13 mouse cellular contexts compared by ENCODE assay signal in the genomic region with DNA sequence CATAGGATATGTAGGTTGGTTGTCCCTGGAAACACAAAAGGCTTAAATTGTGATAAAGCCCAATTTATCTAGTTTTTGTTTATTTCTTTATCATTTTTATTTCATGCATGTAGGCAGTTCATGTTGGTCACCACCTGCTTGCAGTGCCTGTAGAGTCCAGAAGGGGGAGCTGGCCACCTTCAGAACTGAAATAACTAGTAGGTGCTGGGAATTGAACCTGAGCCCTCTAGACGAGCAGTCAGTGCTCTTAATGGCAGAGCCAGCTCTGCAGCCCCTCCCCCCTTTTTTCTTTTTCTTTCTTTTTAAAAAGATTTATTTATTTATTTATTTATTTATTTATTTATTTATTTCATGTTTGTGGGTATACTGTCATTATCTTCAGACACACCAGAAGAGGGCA. TPM values are rescaled to one million over a fixed set of nuclear protein-coding genes. Genes with fewer than 3 reads are reported as not detected.
DNase-seq lines count a peak whose midpoint lies in the region; ATAC-seq and TF ChIP-seq lines count a peak whose summit lies in the region.
"Had no signal": no experiment of that assay in that cellular context is flagged by ENCODE, and none has a peak within 500 bp of the region (broad histone marks: within the 10 kb centered on the region; RNA-seq: fewer than 3 reads in every experiment).

No protein-coding gene starts in this region.

- H3K4me2 ChIP-seq in stomach, postnatal 0 days (replicated peaks; ENCODE audit: low read depth): no peak overlapping the region
- H3K4me2 ChIP-seq: limb, embryonic 13.5 days had no signal

- H3K9ac ChIP-seq in heart, adult 2 months (ENCODE audit: low read depth, low read length): no peak overlapping the region
- no peak overlapping the region for H3K9ac ChIP-seq in stomach, postnatal 0 days (ENCODE audit: low read length)
- H3K9ac ChIP-seq: limb, embryonic 13.5 days had no signal

- TF ChIP-seq CTCF in heart, adult 2 months (IDR thresholded peaks at IDR 0.05): peak; percentile 54
- TF ChIP-seq CTCF in spleen, adult 2 months (IDR thresholded peaks at IDR 0.05; ENCODE audit: extremely low read depth, insufficient read depth, insufficient read length, insufficient replicate concordance): peak; percentile 42; the same call in 1 of the 2 replicates
- TF ChIP-seq CTCF in brain, embryonic 14.5 days (IDR thresholded peaks at IDR 0.05; ENCODE audit: borderline replicate concordance, extremely low read depth, insufficient read depth, insufficient read length): peak; percentile 33; the same call in 1 of the 2 replicates
- peak; percentile 50 for TF ChIP-seq CTCF in stomach, postnatal 0 days (IDR thresholded peaks at IDR 0.05; ENCODE audit: low read depth)

- H3K4me1 ChIP-seq in heart, adult 2 months (ENCODE audit: control insufficient read depth, insufficient read depth, low read length): no peaks in the 10 kb centered on the region; the same call in 1 of the 2 replicates
- H3K4me1 ChIP-seq in heart, embryonic 10.5 days: no peaks in the 10 kb centered on the region
- H3K4me1 ChIP-seq in spleen, adult 2 months (ENCODE audit: control insufficient read depth, insufficient read depth, insufficient read length): no peaks in the 10 kb centered on the region
- H3K4me1 ChIP-seq in stomach, postnatal 0 days (replicated peaks; ENCODE audit: control insufficient read depth, insufficient read depth): no peaks in the 10 kb centered on the region
- H3K4me1 ChIP-seq: hindbrain, embryonic 10.5 days; limb, embryonic 13.5 days had no signal

- 71% methylated on average over 1 of the region's 1 CpGs for WGBS in heart, adult 2 months
- WGBS in heart, embryonic 10.5 days: 86% methylated on average over 1 of the region's 1 CpGs
- 79% methylated on average over 1 of the region's 1 CpGs for WGBS in spleen, adult 2 months
- WGBS in stomach, postnatal 0 days: 87% methylated on average over 1 of the region's 1 CpGs

- no peaks in the 10 kb centered on the region for H3K9me3 ChIP-seq in heart, embryonic 10.5 days
- no peaks in the 10 kb centered on the region for H3K9me3 ChIP-seq in stomach, postnatal 0 days (ENCODE audit: control insufficient read depth, low read length)
- H3K9me3 ChIP-seq: limb, embryonic 13.5 days had no signal

- no peak overlapping the region for H3K27ac ChIP-seq in heart, adult 2 months
- no peak overlapping the region for H3K27ac ChIP-seq in heart, embryonic 10.5 days
- no peak overlapping the region for H3K27ac ChIP-seq in spleen, adult 2 months (ENCODE audit: insufficient read depth, low read length)
- H3K27ac ChIP-seq in stomach, postnatal 0 days (replicated peaks): no peak overlapping the region
- H3K27ac ChIP-seq: hindbrain, embryonic 10.5 days; limb, embryonic 13.5 days had no signal

- DNase-seq in heart, adult 2 months: no peak
- DNase-seq in heart, embryonic 10.5 days (ENCODE audit: low spot score): no peak
- no peak for DNase-seq in spleen, adult 2 months (ENCODE audit: low read depth in 1 of 2, low spot score in 2 of 2)
- no peak for DNase-seq in spleen, postnatal 36 days (ENCODE audit: low spot score in 2 of 2)
- no peak for DNase-seq in brain, embryonic 14.5 days (ENCODE audit: low read depth)
- DNase-seq in stomach, postnatal 0 days (ENCODE audit: low spot score): no peak
- no peak for DNase-seq in left cerebral cortex, postnatal 4 days
- DNase-seq in heart, adult 9 months (ENCODE audit: low spot score in 2 of 2): no peak
- DNase-seq: gastrocnemius, postnatal 36 days; kidney, postnatal 4 days; right cerebral cortex, postnatal 4 days had no signal

- H3K36me3 ChIP-seq in heart, adult 2 months (ENCODE audit: control insufficient read depth, insufficient read depth, low read length): no peaks in the 10 kb centered on the region
- H3K36me3 ChIP-seq in heart, embryonic 10.5 days: no peaks in the 10 kb centered on the region
- H3K36me3 ChIP-seq in spleen, adult 2 months (ENCODE audit: control insufficient read depth, insufficient read depth, low read length): no peaks in the 10 kb centered on the region
- H3K36me3 ChIP-seq in stomach, postnatal 0 days (ENCODE audit: control insufficient read depth, insufficient read depth, low read length): no peaks in the 10 kb centered on the region
- H3K36me3 ChIP-seq: hindbrain, embryonic 10.5 days; limb, embryonic 13.5 days had no signal

- H3K79me2 ChIP-seq in heart, adult 2 months (replicated peaks; ENCODE audit: control insufficient read depth, insufficient read depth, low read length): no peaks in the 10 kb centered on the region

- H3K27me3 ChIP-seq in heart, adult 2 months (ENCODE audit: control insufficient read depth, insufficient read depth, low read length): no peaks in the 10 kb centered on the region
- H3K27me3 ChIP-seq in heart, embryonic 10.5 days (ENCODE audit: insufficient read depth, poor library complexity, severe bottlenecking): peaks cover 23% of the 10 kb centered on the region
- H3K27me3 ChIP-seq in spleen, adult 2 months (ENCODE audit: control insufficient read depth, insufficient read depth, low read length): no peaks in the 10 kb centered on the region
- peaks cover 7% of the 10 kb centered on the region; the same call in 1 of the 2 replicates for H3K27me3 ChIP-seq in stomach, postnatal 0 days (ENCODE audit: control insufficient read depth, insufficient read depth, low read length)

- intact Hi-C loops in heart, adult 2 months (cut with DNase I): no loop called here
- intact Hi-C loops in left cerebral cortex, postnatal 4 days (cut with DNase I): no loop called here

- H3K4me3 ChIP-seq in heart, adult 2 months: no peak overlapping the region
- no peak overlapping the region for H3K4me3 ChIP-seq in heart, embryonic 10.5 days
- H3K4me3 ChIP-seq in spleen, adult 2 months (ENCODE audit: extremely low read depth, insufficient read depth, insufficient read length): no peak overlapping the region
- H3K4me3 ChIP-seq in stomach, postnatal 0 days (ENCODE audit: low read depth, low read length): no peak overlapping the region
- H3K4me3 ChIP-seq: hindbrain, embryonic 10.5 days; limb, embryonic 13.5 days had no signal

- TF ChIP-seq POLR2A in heart, adult 2 months (IDR thresholded peaks at IDR 0.05; ENCODE audit: insufficient read depth, low read depth, low read length): no peak
- no peak for TF ChIP-seq POLR2A in spleen, adult 2 months (IDR thresholded peaks at IDR 0.05; ENCODE audit: low read depth, low read length)
- no peak for TF ChIP-seq POLR2A in brain, embryonic 14.5 days (IDR thresholded peaks at IDR 0.05; ENCODE audit: borderline replicate concordance, extremely low read depth, insufficient read depth, insufficient read length, poor library complexity, severe bottlenecking)

- ATAC-seq in stomach, postnatal 0 days (ENCODE audit: low FRiP score, low TSS enrichment): no peak

- no peak for TF ChIP-seq EP300 in heart, adult 2 months (IDR thresholded peaks at IDR 0.05; ENCODE audit: insufficient read depth, low read depth, low read length)
- no peak for TF ChIP-seq EP300 in stomach, postnatal 0 days (optimal IDR thresholded peaks at IDR 0.05)

RNA-seq across cellular contexts. Expression of a gene that starts 9.4 kb away (rescaled TPM):
- total RNA-seq in heart, adult 2 months (2021): under 1 TPM; 0.31 to 0.39 TPM
- 0.35 TPM in 2 replicates for polyA plus RNA-seq in heart, adult 2 months (2012; rRNA removed)
- 0.05 and 0.23 TPM in 2 replicates for polyA plus RNA-seq in heart, embryonic 10.5 days (2016; fragmentation: Nextera tagmentation; extraction: Ambion mirVana)
- 2.8 and 3.4 TPM in 2 replicates for polyA plus RNA-seq in spleen, adult 2 months (2012; rRNA removed)
- polyA plus RNA-seq in brain, embryonic 14.5 days (2012; rRNA removed): 0.41 and 0.48 TPM in 2 replicates
- 0.45 TPM in 2 replicates for polyA plus RNA-seq in stomach, postnatal 0 days (2015; fragmentation: Nextera tagmentation; extraction: Ambion mirVana)
- 1 to 10 TPM; 1.5 to 2.0 TPM for total RNA-seq in left cerebral cortex, postnatal 4 days (2021)
